Mouse (Mus musculus) embryo, embryonic 11.5 days (tissue): Measurements from ENCODE around the gene Sp2.

Source experiments
- DNase-seq: peaks from one replicate; pipeline ENCODE4 v3.0.0-alpha.2; 2012; ENCODE audit warnings: low read depth, low spot score

The Sp2 gene

DNA sequence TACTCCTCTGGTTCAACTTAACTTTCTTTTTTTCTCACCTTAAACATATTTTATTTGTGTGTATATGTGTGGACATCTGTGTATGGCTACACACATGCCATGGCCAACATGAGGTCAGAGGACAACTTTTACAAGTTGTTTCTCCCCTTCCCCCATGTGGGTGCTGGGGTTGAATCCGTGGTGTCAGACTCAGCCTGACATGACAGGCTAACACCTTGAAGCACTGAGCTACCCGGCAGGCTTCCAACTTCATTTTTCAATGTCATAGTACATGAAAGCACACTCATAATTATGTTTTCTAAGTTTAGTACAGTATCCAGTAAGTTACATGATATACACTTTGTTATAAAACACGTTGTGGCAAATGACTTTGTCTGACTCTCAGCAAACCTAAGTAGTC lies 12.4 kb downstream of the Sp2 start:
- DNase-seq, result no peak

GRCm38 (mm10) chr11:96969746-96970145 lies 13.0 kb downstream of the Sp2 start:
- DNase-seq, result no peak

DNA sequence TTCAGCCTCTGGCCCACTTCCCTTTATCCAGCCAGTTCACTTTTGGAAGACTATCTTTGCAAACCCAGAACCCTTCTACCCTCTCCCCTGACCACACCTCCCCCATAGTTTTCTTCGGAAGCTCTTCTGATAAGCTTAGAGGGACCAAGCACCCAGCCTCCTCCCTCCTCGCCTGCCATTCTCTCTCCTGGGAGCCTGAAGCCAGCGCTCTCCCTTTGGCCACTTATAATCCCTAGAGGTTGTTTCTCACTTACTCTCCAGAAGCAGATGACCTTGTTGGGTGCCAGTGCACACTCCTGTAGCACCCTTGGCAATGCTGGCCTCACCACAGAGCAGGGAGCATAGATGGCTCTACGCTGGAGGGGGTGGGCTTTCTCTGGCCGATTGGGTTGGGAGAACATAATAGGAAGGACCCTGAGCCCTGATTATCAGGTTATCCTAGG lies 13.5 kb downstream of the Sp2 start:
- no peak for DNase-seq

DNA sequence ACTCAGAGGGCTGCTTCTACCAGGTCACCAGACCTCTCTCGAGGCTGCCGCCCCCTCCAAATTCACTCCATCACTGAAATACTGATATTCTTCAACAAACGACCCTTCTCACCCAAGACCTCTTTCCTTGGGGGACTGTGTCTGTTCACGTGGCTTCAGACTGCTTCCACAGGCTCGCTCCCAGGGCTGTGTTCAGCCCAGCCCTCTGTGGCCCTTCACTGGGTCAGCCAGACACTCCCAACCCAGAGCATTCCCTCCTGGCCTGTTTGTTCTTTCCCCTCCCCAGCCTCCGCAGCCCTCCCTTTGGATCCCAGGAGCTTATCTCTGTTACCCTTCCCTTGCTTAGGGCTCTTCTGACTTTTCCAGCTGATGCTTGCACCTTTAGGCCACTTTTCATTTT lies 14.3 kb downstream of the Sp2 start:
- no peak for DNase-seq

DNA sequence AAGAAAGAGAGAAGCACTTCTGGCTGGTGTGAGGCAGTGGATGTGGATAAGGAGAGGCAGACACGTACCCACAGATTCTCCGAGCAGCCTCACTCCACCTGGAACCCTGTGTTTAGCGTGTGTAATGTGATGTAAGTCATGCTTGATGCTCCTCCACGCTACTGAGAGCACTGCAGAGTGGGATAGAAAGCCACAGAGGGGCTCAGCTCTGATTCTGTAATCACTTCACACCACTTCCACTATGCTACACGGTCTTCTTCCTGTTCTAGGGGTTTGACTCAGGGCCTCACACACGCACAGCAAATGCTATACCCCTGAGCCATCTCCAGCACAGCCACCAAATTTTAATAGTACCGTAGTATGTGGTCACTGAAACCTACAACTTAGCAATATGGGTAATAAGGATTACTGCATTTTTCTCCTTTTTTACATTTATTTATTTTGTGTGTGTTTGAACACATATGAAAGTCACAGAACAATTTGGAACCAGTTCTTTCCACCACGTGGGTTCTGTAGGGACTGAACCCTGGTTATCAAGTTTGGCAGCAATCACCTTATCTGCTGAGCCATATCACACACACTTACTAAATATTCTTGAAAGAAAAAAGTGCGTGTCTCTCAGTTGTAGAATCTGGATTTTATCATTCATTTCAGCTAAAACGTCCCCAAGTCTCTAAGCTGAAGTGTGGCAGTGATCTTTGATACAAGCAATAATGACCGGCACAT lies 15.1 kb downstream of the Sp2 start:
- no peak for DNase-seq

- no peak for DNase-seq
Measured at GRCm38 (mm10) chr11:96966914-96967543, 15.7 kb downstream of the Sp2 start.

DNA sequence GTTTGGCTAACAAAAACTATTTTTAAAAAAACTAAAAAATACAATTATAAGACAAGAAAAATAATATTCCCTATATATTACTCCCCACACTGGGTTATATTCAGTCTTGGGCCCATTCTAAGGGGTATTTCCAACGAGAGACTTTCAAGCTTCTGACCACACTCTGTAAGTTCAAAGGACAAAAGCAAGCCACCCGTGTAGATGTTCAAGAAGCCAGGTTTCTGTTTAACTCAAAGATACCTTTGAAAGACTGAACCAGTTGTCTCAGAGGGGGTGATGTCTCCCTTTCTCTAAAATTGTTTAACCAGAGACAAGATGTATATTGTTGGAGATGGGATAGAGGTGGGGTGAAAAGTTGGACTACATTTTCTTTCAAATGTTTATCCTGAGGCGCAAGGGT lies 16.6 kb downstream of the Sp2 start:
- DNase-seq, result no peak

GRCm38 (mm10) chr11:96963580-96963979 lies 19.2 kb downstream of the Sp2 start:
- peak; percentile 71 for DNase-seq

GRCm38 (mm10) chr11:96957061-96957805 lies 25.5 kb downstream of the Sp2 start:
- no peak for DNase-seq

DNA sequence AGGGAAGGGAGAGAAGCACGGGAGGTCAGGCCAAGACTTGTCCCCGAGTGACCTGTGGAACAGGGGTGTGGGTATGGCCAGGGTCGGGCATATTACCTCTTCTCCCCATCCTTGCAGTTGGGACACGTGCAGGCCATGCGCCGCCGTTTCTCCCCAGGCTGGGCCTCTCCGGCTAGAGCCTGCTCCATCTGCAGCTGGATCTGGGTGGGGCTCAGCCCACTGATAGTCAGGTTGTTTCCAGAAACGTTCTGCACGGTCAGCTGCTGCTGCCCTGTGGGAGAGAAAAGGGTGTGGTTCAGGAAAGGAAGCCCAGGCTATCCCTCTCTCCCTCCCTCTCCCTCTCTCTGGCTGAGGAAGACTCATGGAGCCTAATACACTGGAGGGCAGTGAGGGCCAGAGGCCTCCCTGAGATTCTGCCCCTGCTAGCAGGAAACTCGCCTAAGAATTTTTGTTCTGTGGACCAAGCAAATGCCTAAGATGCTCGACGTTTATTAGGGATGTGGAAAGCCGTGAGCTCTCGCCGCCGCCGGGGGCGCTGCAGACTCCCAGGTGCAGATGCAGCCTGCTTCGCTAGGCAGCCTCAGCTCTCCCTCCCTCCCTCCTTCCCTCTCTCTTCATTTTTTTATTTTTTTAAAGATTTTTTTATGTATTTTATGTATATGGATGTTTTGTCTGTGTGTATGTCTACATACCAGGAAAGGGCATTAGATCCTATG lies 26.6 kb downstream of the Sp2 start:
- no peak for DNase-seq

GRCm38 (mm10) chr11:96955094-96955493 lies 27.7 kb downstream of the Sp2 start:
- no peak for DNase-seq

DNA sequence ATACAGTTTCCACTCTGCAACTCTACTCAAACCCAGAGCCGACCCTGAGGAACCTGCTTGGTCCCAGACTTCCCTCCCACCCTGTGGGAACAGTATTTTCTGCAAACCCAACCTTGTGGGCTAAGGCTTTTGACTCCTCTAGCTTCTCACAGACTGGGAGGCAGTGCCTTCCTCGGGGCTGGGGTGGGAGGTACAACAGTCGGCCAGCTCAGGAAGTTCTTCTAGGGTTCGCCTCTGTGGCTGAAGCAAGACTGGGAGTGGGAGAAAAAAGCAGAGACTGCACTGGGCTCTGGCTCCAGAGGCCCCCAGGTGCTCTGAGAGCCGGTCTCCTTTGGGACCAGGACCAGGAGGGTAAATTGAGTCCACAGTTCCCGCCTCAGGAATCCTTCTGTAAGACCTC lies 29.9 kb downstream of the Sp2 start:
- no peak for DNase-seq

DNA sequence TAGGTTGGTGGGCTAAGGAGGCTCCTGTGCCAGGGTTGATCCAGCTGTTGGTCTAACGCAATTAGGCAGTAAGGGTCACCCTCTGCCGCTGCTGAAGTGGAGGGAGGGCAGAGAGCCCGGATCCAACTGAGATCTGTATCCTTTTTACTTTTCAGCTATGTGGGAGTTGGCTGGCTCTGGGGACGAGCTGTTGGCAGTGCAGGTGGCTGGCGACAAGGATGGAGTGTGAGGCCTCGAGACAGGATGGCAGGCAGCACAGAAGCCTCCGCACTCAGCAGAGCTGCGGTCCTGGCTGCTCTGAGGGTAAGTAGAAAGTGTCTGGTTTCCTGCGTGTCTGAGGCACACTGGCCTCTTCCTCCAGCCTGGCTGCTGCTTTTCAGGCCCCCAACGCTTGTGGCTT lies 30.3 kb downstream of the Sp2 start:
- DNase-seq, result no peak

DNA sequence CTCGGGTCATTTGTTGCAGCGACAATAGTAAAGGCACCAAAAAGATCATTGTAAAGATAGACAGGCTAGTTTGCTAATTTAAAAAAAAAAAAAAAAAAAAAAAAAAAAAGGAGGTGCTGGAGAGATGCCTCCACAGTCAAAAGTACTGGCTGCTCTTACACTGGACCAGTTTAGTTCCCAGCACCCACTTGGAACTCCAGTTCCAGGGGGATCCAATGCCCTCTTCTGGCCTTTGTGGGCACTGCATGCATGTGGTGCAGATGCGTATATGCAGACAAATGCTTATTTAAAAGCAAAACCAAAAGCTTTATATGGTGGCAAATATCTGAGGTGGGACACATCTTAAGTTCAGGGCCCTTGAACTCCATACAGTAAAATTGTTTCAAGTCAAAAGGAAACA lies 32.0 kb downstream of the Sp2 start:
- DNase-seq, result no peak

GRCm38 (mm10) chr11:96947849-96948248 lies 34.9 kb downstream of the Sp2 start:
- no peak for DNase-seq

- DNase-seq, result no peak
Measured at GRCm38 (mm10) chr11:96946498-96946897, 36.3 kb downstream of the Sp2 start.

DNA sequence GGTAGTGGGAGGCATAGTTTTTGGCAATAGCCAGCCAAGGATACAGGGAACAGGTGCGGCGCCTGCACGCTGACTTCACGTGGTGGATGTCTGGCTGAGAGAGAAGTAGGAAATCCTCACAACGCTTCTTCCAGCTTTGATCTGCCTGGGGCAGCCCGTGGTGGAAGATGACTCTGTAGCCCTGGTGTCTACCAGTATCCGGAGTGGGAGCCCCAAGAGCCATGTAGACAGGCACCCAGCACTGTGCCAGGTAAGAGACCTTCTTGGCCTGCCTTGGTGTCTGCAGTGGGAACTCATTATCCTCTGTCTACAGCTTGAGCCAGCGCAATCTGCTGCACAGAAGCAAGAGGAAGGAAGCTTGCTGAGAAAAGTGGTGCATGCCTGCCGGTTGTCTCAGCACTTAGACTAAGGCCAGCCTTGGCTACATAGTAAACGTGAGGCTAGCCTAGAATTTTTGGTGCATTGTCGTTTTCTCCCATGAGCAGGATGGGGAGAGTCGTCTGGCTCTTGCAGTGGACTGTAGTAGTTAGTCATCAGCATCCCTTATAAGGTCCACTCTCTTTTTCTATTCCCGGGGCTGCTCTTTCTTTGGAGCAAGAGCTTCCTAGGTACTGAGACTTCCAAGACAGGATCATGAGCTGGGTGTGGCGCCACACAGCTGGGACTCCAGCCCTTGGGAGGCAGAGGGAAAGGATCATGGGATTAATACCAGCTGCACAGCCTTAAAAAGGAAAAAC lies 37.7 kb downstream of the Sp2 start:
- DNase-seq, result no peak

DNA sequence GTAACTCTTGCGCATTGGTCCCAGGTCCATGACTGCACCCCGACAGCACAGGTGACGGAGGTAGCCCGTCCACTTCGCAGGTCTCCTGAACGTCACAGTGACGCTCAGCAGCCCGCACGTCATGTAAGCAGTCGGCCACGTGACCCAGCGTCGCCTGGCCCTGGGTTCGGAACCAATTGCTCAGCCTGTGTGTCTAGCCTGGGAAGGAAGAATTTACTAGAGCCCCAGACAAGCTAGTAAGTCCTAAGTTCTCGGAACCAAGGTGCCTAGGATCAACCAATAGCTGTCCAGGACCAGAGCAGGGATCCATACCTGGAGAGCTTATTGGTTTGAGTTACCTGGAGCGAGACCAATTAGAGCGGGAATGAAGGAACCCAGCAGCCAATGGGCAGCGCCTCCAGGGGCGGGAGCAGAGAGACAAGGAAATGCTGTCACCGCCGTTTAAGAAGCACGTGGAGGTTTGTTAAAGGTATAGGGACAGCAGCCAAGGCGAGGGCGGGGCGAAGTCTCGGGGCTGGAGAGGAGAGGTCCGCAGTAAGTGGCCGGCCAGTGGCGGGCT lies 38.9 kb downstream of the Sp2 start, which contains the start of gene Pnpo:
Pnpo (minus strand) TSS at position 241 of the 559 bp plus-strand sequence.
- peak; percentile 85 for DNase-seq

DNA sequence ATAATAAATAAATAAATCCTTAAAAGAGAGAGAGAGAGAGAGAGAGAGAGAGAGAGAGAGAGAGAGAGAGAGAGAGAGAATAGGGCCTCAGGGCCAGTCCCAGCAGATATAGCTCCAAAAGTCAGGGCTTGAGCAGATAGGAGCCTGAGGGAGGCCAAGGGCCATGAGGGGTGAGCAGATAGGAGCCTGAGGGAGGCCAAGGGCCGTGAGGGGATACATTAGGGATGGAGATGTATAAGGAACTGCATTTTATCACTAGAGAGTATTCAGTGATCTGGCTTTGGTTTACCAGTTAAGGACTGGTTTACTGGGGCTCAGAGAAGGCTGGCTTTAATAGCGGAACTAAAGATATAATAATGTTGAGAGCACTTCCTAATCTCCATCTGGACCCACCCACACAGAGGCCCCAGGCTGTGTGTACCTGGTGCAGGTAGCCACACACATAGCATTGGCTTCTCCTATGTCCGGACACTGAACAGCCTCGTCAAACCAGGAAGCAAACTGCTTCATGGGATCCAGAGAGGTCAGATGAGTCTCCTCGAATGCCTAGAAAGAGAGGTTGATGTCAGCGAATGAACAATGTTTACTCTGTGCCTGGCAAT lies 40.7 kb downstream of the Sp2 start:
- no peak for DNase-seq
